Mouse (Mus musculus): Measurements from ENCODE around the gene Fam216a.
A peak's percentile ranks its signal among the peaks of the same experiment; 100 is the strongest.
"Not testable (repeated sequence)": the region's sequence is repeated elsewhere in the genome, so short reads cannot be mapped to it uniquely, and the experiment has no call there.

Fam216a gene

GRCm38 (mm10) chr5:122320205-122320781 lies 51.9 kb downstream of the Fam216a start:
- no peak for DNase-seq (ENCODE audit: low spot score)

GRCm38 (mm10) chr5:122319474-122320204 lies 52.5 kb downstream of the Fam216a start:
- DNase-seq (ENCODE audit: low spot score), result no peak

- DNase-seq (ENCODE audit: low spot score), result not testable (repeated sequence)
These were observed 53.2 kb downstream of the Fam216a start for GRCm38 (mm10) chr5:122318976-122319375.

- DNase-seq (ENCODE audit: low spot score), result peak; percentile 23
These were observed 54.1 kb downstream of the Fam216a start for GRCm38 (mm10) chr5:122318100-122318499.

- DNase-seq (ENCODE audit: low spot score), result no peak
These were observed 54.7 kb downstream of the Fam216a start for GRCm38 (mm10) chr5:122317329-122318045.

GRCm38 (mm10) chr5:122314966-122315667 lies 57.0 kb downstream of the Fam216a start:
- DNase-seq (ENCODE audit: low spot score), result peak; percentile 69
